Mouse (Mus musculus) erythroblast, embryonic 14.5 days (primary cell): Measurements from ENCODE around the gene Nme8. TPM values are rescaled to one million over a fixed set of nuclear protein-coding genes. Genes with fewer than 3 reads are reported as not detected.

Source experiments
- H3K27me3 ChIP-seq: 2 replicates; pipeline ENCODE4 v1.6.1; 2012; ENCODE audit warnings: inconsistent platforms; ENCODE audit not compliant: control insufficient read depth
- H3K36me3 ChIP-seq: 2 replicates; pipeline ENCODE4 v1.6.1; 2012; ENCODE audit warnings: mild to moderate bottlenecking, inconsistent platforms; ENCODE audit not compliant: control insufficient read depth
- H3K4me1 ChIP-seq: 2 replicates; pipeline ENCODE4 v1.6.1; 2012; ENCODE audit warnings: inconsistent platforms; ENCODE audit not compliant: control insufficient read depth
- H3K4me3 ChIP-seq: replicated peaks from 2 replicates; pipeline ENCODE3; 2012; ENCODE audit warnings: moderate library complexity, mild to moderate bottlenecking, inconsistent platforms
- H3K9me3 ChIP-seq: 2 replicates; pipeline ENCODE4 v1.6.1; 2012; ENCODE audit warnings: low read length, inconsistent platforms, mixed read lengths; ENCODE audit not compliant: control insufficient read depth
- GATA1 ChIP-seq: IDR thresholded peaks from 2 replicates; pipeline ENCODE4 v1.6.1; 2012; ENCODE audit warnings: low read length, inconsistent platforms, mixed read lengths
- TAL1 ChIP-seq: IDR thresholded peaks from 3 replicates; pipeline ENCODE4 v1.6.1; 2012; ENCODE audit warnings: low read length, inconsistent platforms, mixed read lengths
- polyA plus RNA-seq: library from polyadenylated mRNA; stranded (reverse); fragments of >175 nt; gene quantifications from 2 replicates; pipeline ENCODE4 v1.2.3, GENCODE M21; 2012

Nme8 gene
- not detected in 2 replicates for polyA plus RNA-seq

DNA sequence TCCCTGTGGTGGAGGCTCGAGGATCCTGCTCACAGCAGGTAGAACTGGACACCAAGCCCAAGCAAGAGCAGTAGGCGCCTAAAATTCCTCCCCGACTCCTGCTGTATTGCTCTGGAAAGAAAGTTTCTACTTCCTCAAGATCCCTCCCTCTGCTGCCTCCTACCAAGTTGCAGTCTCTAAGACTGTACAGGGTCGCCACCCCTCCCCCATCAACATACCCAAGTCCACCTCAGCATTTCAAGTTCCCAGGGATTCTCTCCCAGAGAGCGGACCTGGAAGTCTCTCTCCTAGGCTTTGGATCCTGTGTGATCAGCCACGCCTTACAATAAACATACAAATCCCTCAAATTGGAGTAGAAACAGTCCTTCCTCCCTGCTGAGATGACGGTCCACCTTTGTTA lies at the start of gene Nme8:
Gene Nme8 (minus strand): TSS at position 5 of the 400 bp plus-strand sequence.
- TF ChIP-seq GATA1, result no peak
- H3K27me3 ChIP-seq, result no peaks in the 10 kb centered on the region; the same call in 1 of the 2 replicates
- no peak within 1 kb of the TSS for H3K4me3 ChIP-seq
- H3K9me3 ChIP-seq, result no peaks in the 10 kb centered on the region
- no peaks in the 10 kb centered on the region for H3K36me3 ChIP-seq
- no peaks in the 10 kb centered on the region for H3K4me1 ChIP-seq

DNA sequence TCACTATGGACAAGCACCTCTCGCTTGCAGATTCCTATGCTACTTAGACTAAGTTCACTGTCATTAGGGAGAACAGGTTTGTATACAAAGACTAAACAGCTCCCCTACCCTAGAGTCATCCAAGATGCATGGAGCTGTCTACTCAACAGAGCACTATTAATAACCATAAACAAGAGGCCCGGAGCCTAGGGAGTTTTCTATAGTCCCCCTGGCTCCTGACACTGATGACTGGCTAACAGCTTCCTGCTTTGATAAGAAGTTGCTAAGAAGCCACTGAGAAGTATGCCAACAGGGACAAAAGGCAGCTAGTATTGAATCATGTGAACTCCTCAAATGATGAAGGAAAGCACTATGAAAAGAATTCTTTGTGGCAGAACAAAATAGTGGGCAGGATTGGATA lies 48.1 kb upstream of the Nme8 start:
- Histone ChIP-seq H3K36me3 (no peaks in the 10 kb centered on the region), H3K4me1 (no peaks in the 10 kb centered on the region), H3K4me3 (no peak overlapping the region), H3K27me3 (no peaks in the 10 kb centered on the region), H3K9me3 (no peaks in the 10 kb centered on the region)
- TF ChIP-seq TAL1 (no peak), GATA1 (no peak)

DNA sequence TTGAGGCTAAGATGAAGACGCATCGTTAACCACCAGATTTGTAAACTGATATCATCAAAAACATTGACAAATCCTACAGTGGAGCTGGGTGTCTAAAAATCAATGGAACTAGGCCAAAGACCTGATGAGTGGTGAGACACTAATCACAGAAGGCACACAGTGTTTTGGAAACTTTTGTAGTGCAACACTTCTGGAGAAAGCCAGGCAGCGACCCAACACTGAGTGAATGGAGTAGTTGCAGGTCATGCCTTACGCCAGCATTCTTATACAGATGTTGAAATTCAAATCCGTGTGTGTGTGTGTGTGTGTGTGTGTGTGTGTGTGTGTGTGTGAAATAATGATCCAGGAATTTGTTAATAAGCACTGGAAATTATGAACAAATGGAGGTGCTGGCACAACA lies 46.9 kb upstream of the Nme8 start:
- Histone ChIP-seq H3K36me3 (no peaks in the 10 kb centered on the region), H3K4me3 (no peak overlapping the region), H3K4me1 (no peaks in the 10 kb centered on the region), H3K9me3 (no peaks in the 10 kb centered on the region), H3K27me3 (no peaks in the 10 kb centered on the region)
- no peak for TF ChIP-seq GATA1
- no peak for TF ChIP-seq TAL1

DNA sequence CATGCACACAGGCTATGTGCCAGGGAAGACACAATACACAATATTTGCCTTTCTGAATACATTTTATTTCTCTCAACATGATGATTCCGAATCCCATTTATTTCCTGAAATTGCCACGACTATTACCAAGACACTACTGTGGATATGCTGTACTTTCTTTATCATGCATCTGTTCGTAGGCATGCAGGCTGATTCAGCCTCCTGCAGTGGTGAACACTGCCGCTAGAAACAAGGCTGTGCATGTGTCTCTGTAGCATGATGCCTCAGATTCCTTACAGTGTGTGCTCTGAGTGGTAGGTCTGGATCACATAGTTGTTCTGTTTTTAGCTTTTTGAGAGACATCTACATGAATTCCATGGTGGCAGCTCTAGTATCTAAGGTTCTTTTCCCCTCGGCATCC lies 37.0 kb upstream of the Nme8 start:
- Histone ChIP-seq H3K36me3 (no peaks in the 10 kb centered on the region), H3K9me3 (no peaks in the 10 kb centered on the region), H3K4me3 (no peak overlapping the region), H3K27me3 (no peaks in the 10 kb centered on the region), H3K4me1 (no peaks in the 10 kb centered on the region)
- TF ChIP-seq GATA1, result no peak
- TF ChIP-seq TAL1, result no peak

DNA sequence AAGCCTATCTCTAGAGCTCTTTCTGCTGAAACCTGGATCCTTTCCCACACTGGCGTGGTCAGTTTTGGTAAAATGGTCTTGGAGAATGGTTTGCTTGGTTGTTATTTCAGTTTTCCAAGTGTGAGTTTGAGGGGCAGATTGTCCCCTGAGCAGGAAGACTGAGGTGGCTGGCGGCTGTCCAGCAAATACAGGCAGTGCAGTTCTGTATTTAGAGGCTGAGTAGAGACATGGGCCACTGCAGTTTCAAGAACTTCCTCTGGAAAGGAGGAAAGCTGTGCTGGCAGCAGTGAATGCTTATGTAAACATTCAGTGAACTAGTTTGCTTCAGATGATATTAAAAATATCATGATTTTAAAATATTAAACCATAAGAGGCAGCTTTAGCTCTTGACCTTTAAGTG lies 33.2 kb upstream of the Nme8 start:
- no peaks in the 10 kb centered on the region for H3K4me1 ChIP-seq
- H3K4me3 ChIP-seq, result no peak overlapping the region
- TF ChIP-seq TAL1, result no peak
- no peak for TF ChIP-seq GATA1

DNA sequence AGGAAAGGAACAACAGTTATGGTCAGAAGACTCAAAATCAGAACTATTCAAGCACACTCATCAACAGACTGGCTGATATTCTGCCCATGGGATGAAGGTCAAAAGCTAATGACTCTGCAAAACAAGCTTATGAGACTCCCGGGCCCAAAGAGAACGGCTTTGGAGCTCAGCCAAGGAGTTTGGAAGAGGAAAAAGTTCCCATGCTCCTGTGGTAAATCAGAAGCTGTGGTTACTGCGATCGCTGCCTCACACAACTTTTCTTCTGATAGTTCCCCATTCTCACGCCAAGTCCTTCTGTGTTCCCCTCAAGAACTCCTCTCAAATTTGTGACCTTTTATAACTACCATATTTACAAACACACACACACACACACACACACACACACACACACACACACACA lies 21.4 kb upstream of the Nme8 start:
- H3K9me3 ChIP-seq, result no peaks in the 10 kb centered on the region
- TF ChIP-seq TAL1 (no peak), GATA1 (no peak)

More for the DNA sequence above, 33.2 kb upstream of the Nme8 start:
- no peaks in the 10 kb centered on the region for H3K27me3 ChIP-seq
- H3K36me3 ChIP-seq, result no peaks in the 10 kb centered on the region
- H3K9me3 ChIP-seq, result no peaks in the 10 kb centered on the region

DNA sequence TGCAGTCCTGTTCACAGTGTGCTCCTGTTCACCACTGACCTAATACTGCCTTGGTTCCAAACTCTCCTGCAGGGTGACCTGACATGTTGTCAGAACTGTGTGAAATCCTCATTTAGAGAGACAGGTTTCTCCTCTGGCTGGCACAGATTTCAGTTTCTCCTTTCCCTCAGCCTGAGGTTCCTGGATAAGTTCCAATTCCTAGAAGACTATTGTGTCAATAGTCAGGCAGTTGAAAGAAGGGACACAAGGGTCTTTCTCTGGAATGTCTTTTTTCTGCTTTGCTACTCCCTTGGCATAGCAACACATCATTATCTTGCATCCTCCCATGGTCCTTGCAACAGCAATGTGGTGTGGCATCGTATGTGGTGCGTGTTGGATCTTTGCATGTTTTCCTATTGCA lies 19.6 kb upstream of the Nme8 start:
- Histone ChIP-seq H3K4me1 (no peaks in the 10 kb centered on the region), H3K27me3 (no peaks in the 10 kb centered on the region), H3K36me3 (no peaks in the 10 kb centered on the region), H3K9me3 (no peaks in the 10 kb centered on the region), H3K4me3 (no peak overlapping the region)
- no peak for TF ChIP-seq GATA1
- no peak for TF ChIP-seq TAL1

More for the DNA sequence above, 21.4 kb upstream of the Nme8 start:
- Histone ChIP-seq H3K4me1 (no peaks in the 10 kb centered on the region), H3K4me3 (no peak overlapping the region), H3K36me3 (no peaks in the 10 kb centered on the region), H3K27me3 (no peaks in the 10 kb centered on the region)

DNA sequence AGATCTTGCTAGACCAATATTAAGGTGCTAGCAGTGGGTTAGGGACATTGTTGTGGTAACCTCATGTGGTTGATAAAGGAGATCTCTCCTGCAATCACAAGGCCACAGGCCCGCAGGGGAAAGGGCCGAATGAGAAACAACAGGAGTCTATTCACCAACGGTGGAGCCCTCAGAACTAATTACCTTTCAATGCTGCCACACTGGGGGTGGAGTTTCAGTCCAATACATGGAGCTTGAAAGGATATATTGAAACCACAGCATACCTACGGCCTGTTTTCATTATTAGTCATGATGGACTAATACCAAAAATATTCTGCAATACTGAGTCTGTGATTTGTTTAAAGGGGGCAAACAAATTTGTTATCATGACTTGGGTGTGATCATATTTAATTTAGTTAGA lies 6.2 kb upstream of the Nme8 start:
- Histone ChIP-seq H3K27me3 (no peaks in the 10 kb centered on the region), H3K4me3 (no peak overlapping the region), H3K9me3 (no peaks in the 10 kb centered on the region), H3K36me3 (no peaks in the 10 kb centered on the region), H3K4me1 (no peaks in the 10 kb centered on the region)
- TF ChIP-seq TAL1 (no peak), GATA1 (no peak)

DNA sequence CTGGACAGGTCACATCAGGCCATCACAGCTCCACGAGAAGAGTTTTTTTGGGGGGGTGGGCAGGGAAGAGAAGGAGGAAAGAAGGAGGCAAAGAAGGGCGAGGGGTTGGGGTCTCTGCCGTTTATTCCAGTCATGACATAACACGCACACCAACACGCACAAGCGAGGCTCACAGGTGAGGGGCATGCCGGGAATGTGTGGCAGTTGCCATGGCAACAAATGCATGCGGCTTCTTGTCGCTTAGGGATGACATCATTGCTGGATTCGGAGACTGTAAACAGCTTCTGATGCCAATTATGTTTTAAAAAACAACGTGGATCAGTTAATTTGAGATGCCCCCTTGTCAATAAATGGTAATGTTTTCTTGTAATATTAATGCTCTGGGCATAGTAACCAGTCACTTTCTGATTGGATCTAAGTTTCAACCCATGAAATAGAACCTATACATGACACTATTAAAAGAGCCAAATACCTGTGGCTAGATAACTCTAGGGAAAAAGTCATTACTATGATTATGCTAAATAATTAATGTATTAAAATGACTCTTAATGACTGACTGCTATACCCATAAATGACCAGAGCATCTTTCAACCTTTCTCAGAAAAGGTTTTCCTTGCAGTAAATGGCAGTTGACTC lies 4.0 kb upstream of the Nme8 start:
- H3K4me1 ChIP-seq, result no peaks in the 10 kb centered on the region
- TF ChIP-seq GATA1, result no peak
- TF ChIP-seq TAL1, result no peak

More for the DNA sequence above, 4.0 kb upstream of the Nme8 start:
- Histone ChIP-seq H3K9me3 (no peaks in the 10 kb centered on the region), H3K36me3 (no peaks in the 10 kb centered on the region), H3K27me3 (no peaks in the 10 kb centered on the region; the same call in 1 of the 2 replicates), H3K4me3 (no peak overlapping the region)
